Mouse (Mus musculus) frontal cortex, postnatal 25 days (tissue): ENCODE measurements around the gene Gan.

Source experiments
- DNase-seq, 2 experiments: peaks; one replicate each; pipeline ENCODE4 v3.0.0; 2022; ENCODE audit warnings: low spot score in 2 of 2

Gan gene

DNA sequence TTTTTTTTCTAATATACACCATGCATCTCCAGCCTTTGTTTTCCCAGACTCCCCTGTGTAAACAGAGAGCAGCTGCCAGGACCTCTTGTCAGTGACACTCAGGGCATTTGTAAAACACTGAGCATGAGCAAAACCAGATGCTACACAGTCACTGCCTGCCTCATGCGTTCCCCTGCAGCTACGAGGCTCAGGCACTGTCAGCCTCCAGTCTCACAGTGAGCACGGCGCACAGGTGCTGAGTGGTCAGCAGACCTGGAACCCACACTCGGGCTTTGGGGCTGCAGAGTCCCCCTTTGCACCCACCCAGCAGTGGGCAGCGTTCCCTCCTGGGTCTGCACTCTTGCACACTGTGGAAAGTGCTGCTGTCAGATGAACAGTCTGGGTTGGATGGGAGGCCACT is 41.7 kb downstream of the Gan start:
- no peak for DNase-seq

DNA sequence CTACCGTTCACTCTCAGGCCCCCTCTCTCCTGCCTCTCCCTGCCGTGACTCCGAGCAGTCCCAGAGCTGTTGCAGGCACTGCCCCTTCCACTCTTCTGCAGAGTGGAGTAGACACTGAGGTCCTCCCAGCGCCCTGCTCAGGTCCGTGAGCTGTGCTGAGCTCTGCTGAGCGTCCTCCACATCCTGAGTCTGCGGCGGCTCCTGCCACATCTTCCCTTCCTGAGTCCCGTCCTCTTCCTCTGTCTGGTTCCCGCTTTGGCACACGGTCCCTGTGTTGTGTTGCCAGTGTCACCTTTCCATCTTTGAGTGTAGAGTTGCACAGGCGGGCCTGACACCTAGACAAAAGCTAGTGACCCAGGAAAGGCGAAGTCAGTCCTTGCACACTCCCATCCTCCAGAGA is 42.4 kb downstream of the Gan start:
- DNase-seq = no peak

DNA sequence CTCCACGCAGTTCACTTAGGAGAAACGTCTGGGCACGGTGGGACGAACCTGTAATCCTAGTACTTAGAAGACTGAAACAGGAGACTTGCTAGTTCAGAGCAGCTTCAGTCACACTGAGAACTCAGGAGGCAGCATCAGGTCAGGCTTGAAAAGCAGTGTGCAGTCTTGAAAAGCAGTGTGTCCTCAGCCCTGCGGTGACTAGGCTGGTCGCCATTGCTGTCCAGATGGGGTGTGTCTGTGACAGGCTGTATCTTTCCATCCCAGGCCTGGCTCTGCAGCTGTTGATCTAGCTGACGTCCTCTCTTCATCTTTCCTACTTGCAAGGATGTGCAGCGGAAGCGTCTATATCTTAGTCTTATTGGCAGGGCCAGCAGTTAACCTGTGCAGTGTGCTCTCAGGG is 42.9 kb downstream of the Gan start:
- no peak for DNase-seq

- DNase-seq = no peak
These were observed 43.5 kb downstream of the Gan start for GRCm38 (mm10) chr8:117201221-117202017.

DNA sequence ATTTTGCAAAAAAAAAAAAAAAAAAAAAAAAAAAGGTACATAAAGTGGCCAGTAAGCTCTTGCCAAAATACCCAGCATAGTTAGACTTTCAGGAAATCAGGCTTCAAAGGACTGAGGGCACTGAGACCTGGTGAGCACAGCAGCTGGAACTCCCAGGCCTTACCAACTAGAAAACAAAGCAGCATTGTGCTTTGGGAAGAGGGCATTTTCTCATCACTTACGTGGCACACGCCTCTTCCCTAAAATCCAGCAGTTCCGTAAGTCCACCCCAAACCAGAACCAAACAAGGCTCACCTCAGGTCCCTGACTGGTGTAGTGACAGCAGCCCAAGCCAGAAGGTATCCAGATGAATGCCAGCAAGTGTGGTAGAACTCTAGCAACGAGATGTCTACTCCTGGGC is 45.1 kb downstream of the Gan start:
- DNase-seq = no peak

GRCm38 (mm10) chr8:117205884-117206283 is 47.9 kb downstream of the Gan start:
- DNase-seq = no peak

DNA sequence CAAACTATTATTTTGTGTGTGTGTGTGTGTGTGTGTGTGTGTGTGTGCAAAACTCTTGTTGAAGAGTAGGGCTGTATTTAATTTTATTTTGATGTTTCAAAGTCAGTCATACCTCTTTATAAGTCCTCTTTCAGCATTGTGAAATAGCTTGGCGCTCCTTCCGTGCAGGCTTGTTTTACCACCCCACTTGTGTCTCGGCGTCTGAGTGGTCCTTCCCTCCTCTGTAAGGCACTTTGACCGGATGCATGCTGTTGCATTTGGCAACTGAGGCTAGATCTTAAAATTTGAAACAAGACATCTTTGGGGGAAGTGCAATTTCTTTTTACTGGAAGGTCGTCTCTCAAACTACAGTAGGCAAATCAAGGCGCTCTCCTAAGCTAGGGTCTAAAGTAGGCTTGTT is 48.7 kb downstream of the Gan start:
- no peak for DNase-seq

DNA sequence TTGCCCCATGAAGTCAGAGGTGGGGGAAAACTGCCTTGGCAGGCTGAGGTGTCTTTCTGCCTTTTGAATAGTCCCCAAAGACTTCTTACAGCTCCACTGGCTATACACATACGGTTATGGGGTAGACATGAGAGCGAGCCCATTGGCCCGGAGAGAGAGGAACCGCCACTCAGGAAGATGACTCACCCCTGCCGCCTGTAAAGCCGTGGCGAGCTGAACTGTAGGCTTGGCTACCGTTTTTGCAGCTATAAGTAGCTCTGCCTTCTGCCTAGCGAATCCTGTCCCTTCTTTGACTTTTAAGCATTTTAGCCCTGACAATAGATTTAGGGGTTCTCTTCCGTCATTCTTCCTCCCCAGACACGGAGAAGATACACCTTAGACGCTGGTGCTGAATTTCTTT is 51.2 kb downstream of the Gan start:
- DNase-seq = no peak

DNA sequence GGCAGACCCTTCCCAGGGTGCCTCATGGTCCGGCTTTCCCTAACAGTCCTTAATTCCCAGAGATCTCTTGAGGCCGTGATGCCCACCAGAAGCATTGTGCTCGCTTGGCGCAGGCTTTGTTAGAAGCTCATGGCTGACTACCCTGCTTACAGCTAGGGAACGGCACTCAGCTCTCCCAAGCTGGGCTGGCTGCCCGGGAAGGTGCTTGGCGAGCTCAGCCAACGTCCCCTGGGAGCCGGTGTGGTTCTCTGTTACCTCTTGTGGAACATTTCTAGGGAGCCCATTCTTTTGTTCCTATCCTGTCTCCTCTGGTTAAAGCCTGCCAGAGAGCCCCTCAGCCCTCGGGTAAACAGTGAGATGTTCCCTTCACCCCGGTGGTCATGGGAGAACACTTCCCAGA is 54.2 kb downstream of the Gan start:
- DNase-seq = no peak

DNA sequence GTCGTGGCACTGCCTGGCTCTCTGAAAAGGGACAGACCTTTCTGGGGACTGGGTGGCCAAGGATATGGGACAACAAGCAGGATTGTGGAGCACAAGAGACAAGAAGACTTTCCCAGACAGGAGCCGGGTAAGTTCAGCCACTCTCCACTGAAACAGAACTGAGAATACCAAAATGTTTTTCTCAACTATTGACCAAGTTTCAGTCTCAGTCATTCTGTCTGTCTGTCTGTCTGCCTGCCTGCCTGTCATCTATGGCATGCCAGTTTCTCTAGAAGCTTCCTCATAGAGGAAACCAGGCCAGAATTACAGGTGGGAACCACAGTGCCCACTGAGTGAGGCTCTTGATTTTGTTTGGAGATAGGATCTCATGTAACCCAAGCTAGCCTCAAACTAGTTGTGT is 59.8 kb downstream of the Gan start:
- no peak for DNase-seq

- no peak for DNase-seq
These were observed 64.5 kb downstream of the Gan start for GRCm38 (mm10) chr8:117222396-117222795.

- DNase-seq = peak; percentile 84 to 88
These were observed 66.7 kb downstream of the Gan start for GRCm38 (mm10) chr8:117224630-117225029.

GRCm38 (mm10) chr8:117226306-117226705 is 68.4 kb downstream of the Gan start:
- no peak for DNase-seq

- no peak for DNase-seq
These were observed 69.4 kb downstream of the Gan start for GRCm38 (mm10) chr8:117227339-117227738.

DNA sequence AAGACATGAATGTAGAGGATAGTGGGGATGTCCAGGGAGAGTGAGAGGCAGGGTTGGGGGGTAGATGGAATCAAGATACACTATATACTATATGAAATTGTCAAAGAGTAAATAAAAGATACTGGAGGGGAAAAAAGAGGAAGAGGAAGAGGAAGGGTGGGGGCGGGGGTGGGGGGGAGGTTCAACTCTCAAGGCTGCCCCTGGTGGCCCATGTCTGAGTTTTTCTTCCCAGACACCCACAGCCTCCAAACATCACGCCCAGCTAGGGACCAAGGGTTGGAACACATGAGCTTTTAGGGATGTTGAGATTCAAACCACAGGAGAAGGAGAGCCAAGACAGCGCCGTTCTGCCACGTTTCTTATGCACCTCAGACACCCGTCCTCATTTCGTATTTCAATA is 75.3 kb downstream of the Gan start:
- DNase-seq = no peak

DNA sequence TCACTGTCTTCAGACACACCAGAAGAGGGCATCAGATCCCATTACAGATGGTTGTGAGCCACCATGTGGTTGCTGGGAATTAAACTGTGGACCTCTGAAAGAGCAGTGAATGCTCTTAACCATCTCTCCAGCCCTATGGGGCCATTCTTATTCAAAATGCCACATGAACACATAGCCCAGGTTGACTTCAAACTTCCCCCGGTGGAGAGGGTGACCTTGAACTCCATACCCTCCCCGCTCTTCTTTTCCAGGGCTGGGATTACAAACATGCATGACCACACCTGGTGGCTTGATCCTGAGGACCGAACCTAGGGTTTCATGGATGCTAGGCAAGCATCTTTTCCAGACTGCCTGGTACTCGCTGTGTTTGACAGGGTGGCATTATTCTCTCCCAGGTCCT is 78.6 kb downstream of the Gan start:
- no peak for DNase-seq

- no peak for DNase-seq
These were observed 82.4 kb downstream of the Gan start for GRCm38 (mm10) chr8:117240326-117240725.

- DNase-seq = no peak
These were observed 83.0 kb downstream of the Gan start for GRCm38 (mm10) chr8:117240841-117241494.

DNA sequence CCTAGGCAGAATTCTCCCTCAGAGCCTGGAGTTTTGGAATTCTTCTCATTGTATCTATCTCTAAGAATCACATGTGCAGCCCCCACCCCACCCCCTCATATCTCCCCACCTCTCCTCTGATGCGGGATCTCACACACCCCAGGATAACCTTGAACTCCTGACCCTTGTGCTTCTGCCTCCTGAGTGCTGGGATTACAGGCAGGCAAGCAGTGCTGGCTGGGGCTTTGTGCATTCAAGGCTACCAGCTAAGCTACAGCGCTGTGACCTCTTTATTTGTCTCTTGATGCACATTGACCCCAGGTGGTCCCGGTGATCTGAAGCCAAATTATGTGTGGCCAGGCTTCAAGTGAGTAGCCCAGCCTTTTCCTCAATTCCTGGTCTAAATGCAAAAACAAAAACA is 83.9 kb downstream of the Gan start:
- DNase-seq = no peak

DNA sequence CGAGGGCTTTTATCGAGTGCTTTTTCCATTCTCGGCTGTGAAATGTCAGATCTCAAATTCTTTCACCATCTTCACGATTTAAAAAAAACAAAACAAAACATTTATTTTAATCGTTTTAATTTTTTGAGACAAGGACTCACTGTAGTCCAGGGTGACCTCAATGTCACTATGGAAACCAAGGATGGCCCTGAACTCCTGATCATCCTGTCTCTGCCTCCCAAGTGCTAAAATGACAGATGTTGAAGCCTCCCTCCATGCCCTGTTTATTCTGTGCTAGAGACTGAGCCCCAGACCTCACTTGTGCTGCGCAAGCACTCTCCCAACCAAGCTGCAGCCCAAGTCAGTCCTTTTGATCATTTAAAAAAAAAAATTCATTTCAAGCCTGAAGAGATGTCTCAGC is 84.4 kb downstream of the Gan start:
- DNase-seq = no peak

DNA sequence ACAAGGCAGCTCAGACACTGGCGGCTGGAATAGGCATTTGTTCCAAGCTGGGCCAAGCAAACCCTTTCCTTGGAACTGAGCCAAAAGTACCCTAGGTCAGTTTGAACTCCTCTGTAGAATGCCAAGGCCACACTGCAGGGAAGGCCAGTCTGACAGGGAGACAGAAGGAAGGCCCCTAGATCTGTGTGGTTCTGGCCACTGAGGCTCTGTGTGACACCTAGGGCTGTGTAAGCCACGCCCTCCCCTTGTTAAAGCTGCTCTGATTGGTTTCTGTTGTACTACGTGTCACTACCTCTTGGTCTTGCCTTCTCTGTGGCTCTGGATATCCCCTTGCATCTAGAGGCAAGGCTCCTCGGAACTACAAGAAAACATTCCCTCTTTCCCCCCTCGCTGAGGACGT is 86.7 kb downstream of the Gan start:
- DNase-seq = no peak

DNA sequence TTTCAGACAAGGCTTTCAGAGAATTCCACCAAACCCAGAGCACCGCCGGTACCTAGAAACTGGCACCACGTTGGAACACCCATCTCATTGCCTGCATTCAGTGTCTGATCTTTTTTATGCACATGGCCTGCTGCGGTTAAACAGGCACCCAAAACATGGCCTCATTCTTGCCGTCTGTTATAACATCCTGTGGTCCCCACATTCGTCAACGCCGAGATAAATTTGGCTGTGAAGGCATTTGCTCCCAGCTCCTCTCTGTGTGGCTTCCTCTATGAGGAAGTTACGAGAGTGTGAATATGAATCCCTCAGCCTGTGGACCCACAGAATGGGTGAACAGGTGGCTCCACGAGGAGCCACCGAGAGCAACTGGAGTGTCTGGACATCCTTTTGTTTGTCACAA is 90.4 kb downstream of the Gan start:
- no peak for DNase-seq

DNA sequence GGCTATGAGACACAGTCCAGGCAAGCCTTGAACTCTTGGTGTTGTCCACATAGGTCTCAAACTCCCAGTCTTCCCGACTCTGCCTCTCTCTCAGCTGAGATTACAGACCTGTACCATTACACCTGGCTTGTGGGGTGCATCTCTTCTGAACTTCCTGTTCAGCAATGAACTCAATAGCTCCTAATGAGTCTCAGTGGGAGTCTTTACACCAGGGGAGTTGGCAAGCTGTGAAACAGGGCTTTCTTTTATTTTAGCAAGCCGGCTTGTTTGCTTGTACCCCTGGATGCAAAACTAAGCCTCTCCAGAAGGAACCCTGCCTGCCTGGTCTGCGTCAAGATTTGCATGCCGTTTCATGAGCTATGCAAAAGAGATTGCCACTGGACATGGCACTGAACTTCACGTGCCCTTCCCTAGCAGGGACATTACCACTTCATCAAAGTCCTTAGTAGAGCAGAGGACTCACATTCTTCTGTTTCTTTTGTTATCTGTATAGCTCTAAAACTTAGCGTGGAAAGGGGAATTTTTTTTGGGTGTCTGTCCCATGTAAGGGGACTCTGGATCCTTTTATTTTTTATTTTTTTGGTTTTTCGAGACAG is 93.2 kb downstream of the Gan start:
- no peak for DNase-seq
